Mouse (Mus musculus) testis, postnatal 14 days (tissue): Measurements from ENCODE around the gene Tnfrsf25.

ENCODE experiments used
- DNase-seq: peaks from one replicate; pipeline ENCODE4 v3.0.0; 2021; ENCODE audit warnings: low spot score

Tnfrsf25 gene

GRCm38 (mm10) chr4:152121183-152121505 lies 5.4 kb downstream of the Tnfrsf25 start:
- no peak for DNase-seq

- DNase-seq, result no peak
Observed at GRCm38 (mm10) chr4:152124361-152124961, 8.7 kb downstream of the Tnfrsf25 start.

- peak; percentile 58 for DNase-seq
Observed at GRCm38 (mm10) chr4:152125161-152126025, 9.7 kb downstream of the Tnfrsf25 start.

- no peak for DNase-seq
Observed at GRCm38 (mm10) chr4:152126026-152126920, 10.5 kb downstream of the Tnfrsf25 start.

- no peak for DNase-seq
Observed at GRCm38 (mm10) chr4:152127884-152128283, 12.2 kb downstream of the Tnfrsf25 start.

GRCm38 (mm10) chr4:152128784-152129183 lies 13.1 kb downstream of the Tnfrsf25 start:
- DNase-seq, result no peak

DNA sequence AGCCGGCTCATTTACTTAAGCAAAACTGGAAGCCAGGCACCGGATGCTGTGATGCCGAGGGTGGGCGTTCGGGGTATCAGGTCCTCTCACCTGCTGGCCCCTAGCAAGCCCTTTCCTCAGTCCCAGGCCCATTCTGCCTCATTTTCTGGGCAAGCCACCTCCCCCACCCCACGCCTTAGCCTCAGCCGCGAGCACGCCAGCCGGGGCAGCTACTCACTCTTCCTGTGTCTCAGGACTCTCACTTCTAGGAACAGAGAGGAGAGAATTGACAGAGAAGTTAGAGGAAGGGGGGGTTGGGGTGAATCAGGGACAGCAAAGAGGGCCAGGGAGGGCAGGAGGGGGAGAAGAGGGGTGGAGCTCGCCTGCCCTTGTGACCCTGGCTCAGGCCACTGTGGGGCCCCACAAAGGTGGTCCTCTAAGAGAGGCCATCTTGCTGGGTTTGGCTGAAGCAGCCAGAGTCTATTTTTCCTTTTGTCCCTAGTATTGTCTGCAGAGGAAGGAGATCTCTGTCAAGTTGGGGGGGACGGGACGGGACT lies 13.7 kb downstream of the Tnfrsf25 start:
- no peak for DNase-seq

- DNase-seq, result peak; percentile 75
Observed at GRCm38 (mm10) chr4:152130771-152131653, 15.3 kb downstream of the Tnfrsf25 start.

DNA sequence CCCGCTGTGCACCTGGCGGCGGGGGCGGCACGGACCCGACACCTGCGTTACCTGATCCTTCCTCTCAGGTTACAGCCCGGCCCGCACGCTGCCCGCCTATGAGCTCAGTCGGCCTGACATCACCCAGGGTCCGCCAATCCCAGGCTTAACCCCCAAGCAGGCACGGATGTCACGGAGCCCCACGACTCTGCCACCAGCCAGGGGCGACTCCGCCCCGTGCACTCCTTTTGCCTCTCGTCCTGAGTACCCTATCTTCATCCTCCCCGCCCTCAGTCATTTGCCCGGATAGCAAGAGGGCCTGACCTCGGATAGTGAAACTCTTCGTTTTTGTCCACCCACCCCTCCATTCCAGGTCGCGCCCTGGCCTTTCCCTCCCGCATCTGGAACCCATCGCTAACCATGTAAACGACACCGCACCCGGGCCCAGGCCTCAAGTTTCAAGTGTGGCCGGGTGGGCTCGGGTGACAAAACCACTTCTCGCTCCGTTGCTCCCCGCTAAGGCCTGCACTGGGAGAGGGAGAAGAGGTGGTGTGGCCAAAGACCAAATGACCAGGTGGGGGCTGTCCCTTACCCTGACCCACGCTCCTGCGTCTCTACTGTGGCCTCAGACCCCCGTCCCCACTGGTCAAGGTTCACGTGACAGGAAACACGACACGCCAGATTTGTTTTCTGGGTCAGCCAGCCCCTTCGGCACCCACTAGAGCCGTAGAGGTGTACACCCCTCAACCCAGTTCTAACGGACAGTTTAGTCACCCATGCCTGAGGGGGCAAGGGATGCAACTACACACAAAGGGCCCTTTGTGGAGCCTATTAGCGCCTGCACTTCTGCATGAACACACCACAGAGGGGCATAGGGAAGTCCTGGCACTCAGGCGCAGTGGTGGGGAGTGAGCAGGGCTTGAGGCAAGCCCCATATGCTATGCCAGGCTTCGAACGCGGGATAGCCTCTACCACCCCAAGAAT lies 16.4 kb downstream of the Tnfrsf25 start:
- DNase-seq, result no peak

GRCm38 (mm10) chr4:152132772-152133169 lies 17.0 kb downstream of the Tnfrsf25 start:
- DNase-seq, result no peak

- no peak for DNase-seq
Observed at GRCm38 (mm10) chr4:152133213-152133612, 17.5 kb downstream of the Tnfrsf25 start.

GRCm38 (mm10) chr4:152134507-152134906 lies 18.8 kb downstream of the Tnfrsf25 start:
- no peak for DNase-seq

GRCm38 (mm10) chr4:152135363-152135762 lies 19.6 kb downstream of the Tnfrsf25 start:
- no peak for DNase-seq

- DNase-seq, result no peak
Observed at GRCm38 (mm10) chr4:152136112-152136875, 20.6 kb downstream of the Tnfrsf25 start.

DNA sequence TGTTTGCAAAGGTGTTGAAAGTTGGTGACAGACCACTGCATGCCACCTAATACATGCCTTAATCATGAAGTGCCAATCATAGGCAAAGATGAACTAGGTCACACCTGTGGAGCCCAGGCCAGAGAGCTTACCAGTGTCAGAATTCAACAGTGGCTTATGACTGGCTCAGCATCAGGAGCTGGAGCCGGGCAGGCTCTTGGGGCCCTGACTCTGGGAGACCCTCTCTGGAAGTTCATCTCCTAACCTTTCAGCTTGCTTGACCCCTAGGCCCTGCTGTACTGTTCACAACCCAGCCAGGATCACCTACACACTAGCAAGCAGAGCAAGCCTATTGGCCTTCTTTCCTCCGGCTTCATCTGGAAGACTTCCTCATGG lies 21.1 kb downstream of the Tnfrsf25 start:
- DNase-seq, result no peak

DNA sequence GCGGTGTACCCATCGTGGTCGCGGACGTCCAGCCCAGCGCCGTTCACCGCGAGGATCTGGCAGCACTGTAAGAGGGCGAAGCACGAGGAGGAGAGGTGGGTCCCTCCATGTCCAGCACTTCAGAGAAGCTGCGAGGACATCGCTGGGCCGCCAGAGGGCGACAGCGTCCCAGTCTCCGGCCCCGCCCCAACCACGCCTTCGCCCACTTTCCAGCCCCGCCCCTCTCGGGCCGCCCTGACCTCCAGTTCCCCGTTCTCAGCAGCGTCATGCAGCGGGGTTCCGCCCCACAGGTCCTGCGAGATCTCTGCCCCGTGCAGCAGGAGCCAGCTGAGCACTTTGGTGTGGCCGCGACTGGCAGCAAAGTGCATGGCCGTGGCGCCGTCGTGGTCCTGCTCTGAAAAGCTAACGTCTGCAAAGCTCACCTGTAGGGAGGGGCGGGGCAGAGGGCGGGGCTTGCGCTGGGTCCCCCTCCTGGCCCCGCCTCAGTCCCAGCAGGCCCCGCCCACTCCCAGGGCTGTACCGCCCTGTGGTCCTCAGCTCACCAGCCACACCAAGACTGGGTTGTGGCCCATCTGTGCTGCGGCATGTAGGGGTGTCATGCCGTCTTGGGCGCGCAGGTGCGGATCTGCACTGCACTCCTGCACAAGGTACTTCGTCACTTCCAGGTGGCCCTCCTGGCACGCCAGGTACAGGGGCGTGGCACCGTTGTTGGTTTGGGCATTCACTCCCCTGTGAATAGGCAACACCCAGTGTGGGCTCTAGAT lies 22.9 kb downstream of the Tnfrsf25 start:
- peak; percentile 90 for DNase-seq

DNA sequence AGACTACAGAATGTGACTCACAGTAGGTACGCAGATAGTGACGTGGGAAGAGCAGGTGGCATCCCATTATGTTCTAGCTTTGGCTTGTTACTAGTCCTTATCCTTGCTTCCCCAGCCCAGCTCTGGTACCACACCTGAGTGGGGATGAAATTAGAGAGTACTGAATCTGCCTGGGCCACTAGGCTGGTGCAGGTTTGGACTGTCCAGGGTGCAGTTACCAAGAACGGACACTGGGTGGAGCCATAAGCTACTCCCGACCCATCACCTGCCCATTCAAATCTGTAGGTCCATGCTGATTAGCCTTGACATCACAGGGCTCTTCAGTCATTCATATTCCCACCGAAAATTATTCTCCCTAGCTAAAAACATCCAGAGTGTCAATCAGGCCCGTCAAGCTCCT lies 24.7 kb downstream of the Tnfrsf25 start:
- no peak for DNase-seq

- no peak for DNase-seq
Observed at GRCm38 (mm10) chr4:152141521-152142135, 25.9 kb downstream of the Tnfrsf25 start.
